Comparison of ENCODE assay signal across 8 mouse cellular contexts in genomic region chr6:84058671-84059141, GRCm38 (mm10). TPM values are rescaled to one million over a fixed set of nuclear protein-coding genes. Genes with fewer than 3 reads are reported as not detected.
DNase-seq lines count a peak whose midpoint lies in the region; ATAC-seq and TF ChIP-seq lines count a peak whose summit lies in the region.

No protein-coding gene starts in this region.

- intact Hi-C loops in gastrocnemius, adult 2 months (cut with DNase I): no loop called here

- no peaks in the 10 kb centered on the region for H3K27me3 ChIP-seq in cerebellum, adult 2 months (ENCODE audit: control insufficient read depth, insufficient read depth, low read length)
- H3K27me3 ChIP-seq in lung, postnatal 0 days (replicated peaks; ENCODE audit: insufficient read depth, low read length): no peaks in the 10 kb centered on the region

- no peak overlapping the region for H3K27ac ChIP-seq in cerebellum, adult 2 months (ENCODE audit: insufficient read depth, low read length)
- peak overlapping the region; percentile 77 for H3K27ac ChIP-seq in gastrocnemius, adult 2 months
- peak overlapping the region; percentile 43; the same call in 1 of the 2 replicates for H3K27ac ChIP-seq in lung, postnatal 0 days (ENCODE audit: low read length)
- H3K27ac ChIP-seq in layer of hippocampus, adult 2 months: no peak overlapping the region

- no peaks in the 10 kb centered on the region for H3K4me1 ChIP-seq in cerebellum, adult 2 months (ENCODE audit: control insufficient read depth, insufficient read depth, low read length)
- no peaks in the 10 kb centered on the region; the same call in 1 of the 2 replicates for H3K4me1 ChIP-seq in lung, postnatal 0 days (ENCODE audit: insufficient read depth, low read depth, low read length)

- no peak overlapping the region for H3K9ac ChIP-seq in lung, postnatal 0 days (replicated peaks; ENCODE audit: low read depth)

- peak; percentile 75 for TF ChIP-seq EP300 in lung, postnatal 0 days (IDR thresholded peaks at IDR 0.05)

- 48% methylated on average over 5 of the region's 5 CpGs for whole genome bisulfite sequencing in cerebellum, adult 2 months
- whole genome bisulfite sequencing in lung, postnatal 0 days: 27% methylated on average over 5 of the region's 5 CpGs

- ATAC-seq in lung, postnatal 0 days: peak; percentile 67

- H3K4me2 ChIP-seq in lung, postnatal 0 days (replicated peaks; ENCODE audit: low read depth, low read length): no peak overlapping the region

- no peaks in the 10 kb centered on the region for H3K9me3 ChIP-seq in lung, postnatal 0 days (ENCODE audit: low read length)

- TF ChIP-seq CTCF in cerebellum, adult 2 months (IDR thresholded peaks at IDR 0.05; ENCODE audit: borderline replicate concordance, insufficient read depth, low read depth, low read length): no peak
- no peak for TF ChIP-seq CTCF in gastrocnemius, adult 2 months (IDR thresholded peaks at IDR 0.05)
- no peak for TF ChIP-seq CTCF in lung, postnatal 0 days (IDR thresholded peaks at IDR 0.05)
- TF ChIP-seq CTCF in layer of hippocampus, adult 2 months (conservative IDR thresholded peaks at IDR 0.05): no peak

- DNase-seq in cerebellum, postnatal 10 days: peak; percentile 23 to 32
- no peak for DNase-seq in cerebellum, adult 2 months
- DNase-seq in gastrocnemius, adult 2 months: peak; percentile 70
- peak; percentile 76 for DNase-seq in kidney, adult 11 months
- DNase-seq in lung, postnatal 0 days (ENCODE audit: low spot score): peak; percentile 67
- DNase-seq in right cerebral cortex, postnatal 25 days: no peak
- DNase-seq in layer of hippocampus, adult 2 months (ENCODE audit: low spot score in 2 of 2): no peak
- DNase-seq in testis, postnatal 14 days (ENCODE audit: low spot score): no peak

- no peak overlapping the region for H3K4me3 ChIP-seq in cerebellum, adult 2 months (replicated peaks; ENCODE audit: insufficient read depth, low read depth, low read length)
- H3K4me3 ChIP-seq in gastrocnemius, adult 2 months: no peak overlapping the region; the same call in 1 of the 2 replicates
- no peak overlapping the region for H3K4me3 ChIP-seq in lung, postnatal 0 days (ENCODE audit: low read depth, low read length)
- no peak overlapping the region for H3K4me3 ChIP-seq in layer of hippocampus, adult 2 months

- no peak for TF ChIP-seq POLR2A in cerebellum, adult 2 months (IDR thresholded peaks at IDR 0.05; ENCODE audit: borderline replicate concordance, insufficient read depth, low read length)

- no peaks in the 10 kb centered on the region for H3K36me3 ChIP-seq in lung, postnatal 0 days (ENCODE audit: insufficient read depth, low read length)

RNA-seq across cellular contexts. Expression of gene Dysf, which starts 50.3 kb away (rescaled TPM):
- polyA plus RNA-seq in cerebellum, adult 2 months (2012; rRNA removed): 4.7 and 5.9 TPM in 2 replicates
- 10 to 100 TPM; 70.1 to 76.4 TPM for total RNA-seq in gastrocnemius, adult 2 months (2021)
- polyA plus RNA-seq in lung, postnatal 0 days (2015; fragmentation: Nextera tagmentation; extraction: Ambion mirVana): 6.3 and 6.6 TPM in 2 replicates
- total RNA-seq in layer of hippocampus, adult 2 months (2021): 1 to 10 TPM; 1.6 to 3.6 TPM

Comparison
In these comparisons a context has a peak if more than half of its experiments do, and no peak if none do; other contexts are left out.
1. DNase-seq: peak in cerebellum, postnatal 10 days (2 of 2), gastrocnemius, adult 2 months (single experiment), kidney, adult 11 months (single experiment) and lung, postnatal 0 days (single experiment); none in cerebellum, adult 2 months (0 of 2), right cerebral cortex, postnatal 25 days (single experiment), layer of hippocampus, adult 2 months (0 of 2) and testis, postnatal 14 days (single experiment).
2. H3K27ac ChIP-seq: peak in gastrocnemius, adult 2 months (single experiment) and lung, postnatal 0 days (single experiment); none in cerebellum, adult 2 months (single experiment) and layer of hippocampus, adult 2 months (single experiment).
3. RNA of gene Dysf, which starts 50.3 kb away (total RNA-seq): 70.1 to 76.4 TPM in gastrocnemius, adult 2 months; 1.6 to 3.6 TPM in layer of hippocampus, adult 2 months; every median in the first group is over 10 times any median in the second.